Mouse (Mus musculus) retina, embryonic 14.5 days (tissue): ENCODE measurements around the gene Ifitm1.
A peak's percentile ranks its signal among the peaks of the same experiment; 100 is the strongest.

Experiments used
- DNase-seq: peaks from one replicate; pipeline ENCODE4 v3.0.0-alpha.2; 2015; ENCODE audit warnings: low spot score

The Ifitm1 gene

DNA sequence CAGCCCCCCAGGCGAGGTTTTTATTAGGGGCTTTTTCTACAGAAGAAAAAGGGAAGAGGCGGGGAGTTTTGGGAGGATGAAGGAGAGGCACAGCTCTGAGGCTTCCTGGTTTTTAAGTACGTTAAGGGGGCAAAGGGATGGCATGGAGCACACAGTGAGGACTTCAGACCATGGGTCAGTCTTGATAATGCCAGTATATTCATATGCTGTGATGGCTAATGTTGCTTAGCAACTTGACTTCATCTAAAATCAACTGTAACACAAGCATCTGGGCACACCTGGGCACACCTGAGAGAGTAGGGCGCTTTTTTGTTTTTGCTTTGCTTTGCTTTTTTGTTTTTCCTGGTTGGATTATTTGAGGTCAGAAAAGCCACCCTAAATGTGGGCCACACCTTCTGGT is at the start of gene Ifitm1:
Gene Ifitm1 (plus strand): TSS at position 301 of the 400 bp plus-strand sequence.
- no peak for DNase-seq

DNA sequence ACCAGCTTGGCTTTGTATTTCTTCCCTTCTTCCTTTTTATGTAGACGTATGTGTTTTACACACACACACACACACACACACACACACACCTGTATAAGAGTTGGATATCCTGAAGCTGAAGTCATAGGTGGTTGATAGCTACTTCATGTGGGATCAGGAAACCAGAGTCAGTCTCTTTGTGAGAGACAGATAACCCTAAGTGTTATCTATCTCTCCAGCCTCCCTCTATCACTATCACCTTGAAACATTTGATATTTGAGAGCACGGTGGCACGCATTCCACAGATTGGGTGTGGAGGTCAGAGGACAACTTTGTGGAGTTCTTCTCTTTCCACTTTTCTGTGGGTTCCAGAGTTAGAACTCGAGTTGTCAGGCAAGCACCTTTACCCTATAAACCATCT is 47.1 kb upstream of the Ifitm1 start:
- no peak for DNase-seq

- DNase-seq = no peak
These were observed 46.5 kb upstream of the Ifitm1 start, which contains the start of gene Nlrp6 for GRCm38 (mm10) chr7:140920418-140921029. Gene Nlrp6 (plus strand): TSS chr7:140920902.

DNA sequence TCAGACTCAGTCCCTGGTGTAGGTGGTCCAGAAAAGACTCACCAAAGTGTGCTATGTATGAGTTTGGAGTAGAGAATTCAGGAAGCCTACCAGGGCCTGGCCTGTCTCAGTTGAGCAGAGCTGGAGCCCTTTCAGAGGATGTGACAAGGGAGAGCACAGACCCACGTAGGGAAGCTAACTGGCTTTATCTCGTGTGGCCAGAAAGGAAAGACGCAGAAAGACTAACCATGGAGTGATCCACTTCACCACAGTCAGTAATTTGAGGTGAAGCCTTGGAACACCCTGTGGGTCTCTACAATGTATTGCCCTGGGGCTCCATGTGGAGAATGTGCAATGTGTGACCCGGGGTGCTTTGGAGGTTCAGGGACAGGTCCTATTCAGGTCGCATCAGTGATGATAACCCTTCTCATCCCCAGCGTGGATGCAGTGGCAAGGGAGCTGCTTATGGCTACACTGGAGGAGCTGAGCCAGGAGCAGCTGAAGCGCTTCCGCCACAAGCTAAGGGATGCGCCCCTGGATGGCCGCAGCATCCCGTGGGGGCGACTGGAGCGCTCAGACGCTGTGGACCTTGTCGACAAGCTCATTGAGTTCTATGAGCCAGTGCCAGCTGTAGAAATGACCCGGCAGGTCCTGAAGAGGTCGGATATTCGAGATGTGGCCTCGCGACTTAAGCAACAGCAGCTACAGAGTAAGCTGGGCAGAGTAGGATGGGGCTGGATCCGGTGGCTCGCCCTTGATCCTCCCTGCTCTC is 45.6 kb upstream of the Ifitm1 start:
- no peak for DNase-seq

- DNase-seq = peak; percentile 40
These were observed 44.5 kb upstream of the Ifitm1 start for GRCm38 (mm10) chr7:140922398-140923069.

- no peak for DNase-seq
These were observed 43.8 kb upstream of the Ifitm1 start for GRCm38 (mm10) chr7:140923070-140923775.

DNA sequence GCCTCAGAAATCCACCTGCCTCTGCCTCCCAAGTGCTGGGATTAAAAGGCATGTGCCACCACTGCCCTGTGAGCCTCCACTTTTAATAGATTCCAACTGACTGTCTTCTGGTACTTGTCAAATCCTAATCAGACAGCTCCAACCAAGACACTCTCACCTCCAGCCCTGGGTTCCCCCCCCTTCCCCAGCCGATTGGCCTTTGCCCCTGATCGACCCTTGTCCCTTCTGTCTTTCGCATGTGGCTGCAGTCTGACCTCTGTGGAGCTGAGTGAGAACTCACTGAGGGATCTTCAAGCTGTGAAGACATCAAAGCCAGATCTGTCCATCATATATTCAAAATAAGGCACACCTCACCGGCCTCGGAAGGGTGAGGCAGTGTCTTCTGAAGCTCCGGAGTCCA is 39.8 kb upstream of the Ifitm1 start:
- no peak for DNase-seq

DNA sequence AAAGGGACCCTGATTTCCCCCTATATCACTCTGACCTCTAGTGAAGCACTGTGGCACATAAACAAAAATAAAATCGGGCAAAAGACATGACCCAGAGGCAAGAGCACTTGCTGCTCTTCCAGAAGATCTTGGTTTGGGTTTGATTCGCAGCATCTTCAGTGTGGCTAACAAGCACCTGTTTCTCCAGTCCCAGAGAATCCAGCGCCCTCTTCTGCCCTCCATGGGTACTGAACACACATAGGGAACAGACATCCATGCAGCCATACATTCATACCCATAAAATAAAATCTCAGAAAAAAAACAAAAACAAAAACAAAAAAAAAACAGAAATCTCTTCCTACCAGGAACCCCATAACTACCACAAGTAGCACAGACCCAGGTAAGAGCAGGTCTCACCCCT is 28.6 kb upstream of the Ifitm1 start:
- DNase-seq = no peak

GRCm38 (mm10) chr7:140938896-140939295 is 28.1 kb upstream of the Ifitm1 start:
- DNase-seq = no peak

GRCm38 (mm10) chr7:140939669-140940171 is 27.3 kb upstream of the Ifitm1 start:
- peak; percentile 42 for DNase-seq

GRCm38 (mm10) chr7:140941222-140942051 is 25.6 kb upstream of the Ifitm1 start, which contains the start of gene Pgghg:
Gene Pgghg (plus strand): TSS chr7:140941391.
- DNase-seq = peak; percentile 86

DNA sequence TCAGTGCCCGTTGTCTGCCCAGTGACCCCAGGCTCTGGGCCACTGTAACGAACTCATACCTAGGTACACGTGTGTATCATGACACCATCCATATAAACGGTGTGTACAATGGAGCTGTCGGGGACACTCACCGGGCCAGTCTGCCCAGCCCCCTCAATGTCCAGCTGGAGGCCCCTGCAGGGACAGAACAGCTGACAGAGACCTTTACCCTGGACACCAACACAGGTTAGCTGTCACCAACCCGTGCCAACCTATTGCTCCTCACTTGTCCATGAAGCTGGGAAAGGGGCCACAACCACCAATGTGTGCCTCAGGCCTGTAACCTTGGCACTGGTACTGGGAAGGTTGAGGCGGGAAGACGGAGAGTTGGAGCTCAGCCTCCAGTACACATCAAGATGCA is 24.7 kb upstream of the Ifitm1 start:
- DNase-seq = no peak

- DNase-seq = no peak
These were observed 24.2 kb upstream of the Ifitm1 start for GRCm38 (mm10) chr7:140942811-140943210.

DNA sequence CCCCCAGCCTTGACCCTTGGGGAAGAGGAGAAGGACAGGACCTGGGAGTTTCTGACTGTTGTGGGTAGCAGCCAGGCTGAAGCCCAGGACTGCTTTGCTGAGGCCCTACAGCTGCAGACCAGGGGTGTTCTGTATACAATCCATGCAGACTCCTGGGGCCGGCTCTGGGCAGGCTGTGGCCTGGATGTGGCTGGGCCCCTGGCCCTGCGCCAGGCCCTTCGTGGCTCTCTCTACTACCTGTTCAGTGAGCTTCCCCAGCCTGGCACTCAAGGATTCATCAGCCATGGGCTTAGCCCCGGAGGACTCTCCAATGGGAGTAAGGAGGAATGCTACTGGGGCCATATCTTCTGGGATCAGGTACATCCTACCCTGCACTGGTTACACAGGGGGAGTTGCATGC is 23.7 kb upstream of the Ifitm1 start:
- no peak for DNase-seq

DNA sequence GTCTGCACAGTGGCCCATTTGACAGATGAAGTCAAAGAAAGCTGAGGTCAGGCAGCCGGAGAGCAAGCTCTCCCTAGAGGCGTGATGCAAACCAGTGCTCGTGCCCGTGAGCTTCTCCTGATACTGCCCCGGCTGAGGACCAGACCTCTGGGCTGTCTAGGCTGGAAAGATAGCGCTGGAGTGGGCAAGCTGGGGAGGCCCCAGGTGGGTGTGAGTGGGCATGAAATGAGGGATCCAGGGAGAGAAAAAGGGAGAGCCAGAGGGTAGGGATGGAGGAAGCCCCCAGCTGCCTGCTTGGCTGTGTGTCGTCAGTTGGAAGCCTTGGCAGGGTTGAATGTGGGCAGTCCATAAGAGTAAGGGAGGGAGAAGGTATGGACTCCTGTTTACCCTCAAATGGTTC is 22.8 kb upstream of the Ifitm1 start:
- DNase-seq = no peak

GRCm38 (mm10) chr7:140945247-140945646 is 21.8 kb upstream of the Ifitm1 start:
- DNase-seq = no peak

DNA sequence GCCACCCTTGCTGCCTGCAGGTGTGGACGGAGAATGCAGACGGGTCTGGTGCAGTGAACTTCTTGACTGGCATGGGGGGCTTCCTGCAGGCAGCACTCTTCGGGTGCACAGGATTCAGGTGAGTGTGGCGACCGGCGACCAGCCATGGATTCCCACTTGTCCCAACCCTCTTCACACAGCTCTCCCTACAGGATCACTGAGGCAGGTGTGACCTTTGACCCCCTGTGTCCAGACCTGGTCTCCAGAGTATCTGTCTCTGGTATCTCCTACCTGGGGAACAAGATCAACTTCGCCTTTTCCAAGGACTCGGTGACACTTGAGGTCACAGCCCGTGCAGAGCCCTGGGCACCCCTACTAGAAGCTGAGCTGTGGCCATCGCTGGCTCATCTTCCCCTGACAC is 20.7 kb upstream of the Ifitm1 start:
- no peak for DNase-seq

- no peak for DNase-seq
These were observed 20.0 kb upstream of the Ifitm1 start for GRCm38 (mm10) chr7:140946980-140947379.

DNA sequence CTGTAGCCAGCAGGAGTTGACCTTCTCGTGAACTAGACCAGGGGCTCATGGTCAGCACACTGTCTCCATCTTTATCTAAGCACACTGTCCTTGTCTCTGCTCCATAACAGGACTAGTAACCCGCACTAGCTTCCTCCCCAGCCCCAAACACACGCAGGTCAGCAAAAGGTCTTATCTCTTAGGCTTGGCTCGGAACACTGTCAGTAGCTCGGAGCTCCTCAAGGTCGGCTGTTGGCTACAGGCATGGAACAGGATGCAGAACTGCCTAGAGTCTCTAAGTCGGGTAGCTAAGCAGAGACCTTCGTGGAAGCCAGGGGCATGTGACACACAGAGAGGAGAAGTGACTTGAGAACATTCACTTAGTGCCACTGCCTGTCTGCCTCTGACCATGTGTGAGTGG is 18.9 kb upstream of the Ifitm1 start:
- no peak for DNase-seq

DNA sequence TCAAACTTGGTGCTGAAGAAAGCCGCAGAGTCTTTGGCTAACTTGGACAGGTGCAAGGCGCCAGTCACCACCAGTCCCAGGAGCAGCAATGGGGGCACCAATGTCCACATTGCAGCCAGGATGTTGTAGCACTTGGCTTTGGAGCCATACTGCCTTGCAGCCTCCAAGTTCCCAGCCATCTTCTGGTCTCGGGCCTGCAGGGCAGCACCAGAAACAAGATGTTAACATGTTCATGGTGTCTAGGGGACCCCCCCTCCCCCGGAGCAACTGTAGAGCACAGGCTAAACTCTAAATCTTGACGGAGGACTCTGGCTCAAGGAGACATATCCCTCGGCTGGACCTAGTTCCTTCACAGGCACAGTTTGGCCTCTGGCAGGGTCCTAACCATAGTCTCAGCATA is 17.8 kb upstream of the Ifitm1 start:
- DNase-seq = no peak

GRCm38 (mm10) chr7:140949824-140950530 is 17.0 kb upstream of the Ifitm1 start, which contains the start of gene Ifitm5:
Gene Ifitm5 (minus strand): TSS chr7:140950291.
- DNase-seq = no peak
